Mouse (Mus musculus): ENCODE data around the gene Gm6482. TPM values are rescaled to one million over a fixed set of nuclear protein-coding genes. Genes with fewer than 3 reads are reported as not detected.
"Not testable (repeated sequence)": the region's sequence is repeated elsewhere in the genome, so short reads cannot be mapped to it uniquely, and the experiment has no call there.

The Gm6482 gene
- total RNA-seq (2021), result not detected
- long read RNA-seq, experiment 1, result 0 reads
- long read RNA-seq, experiment 2, result 0 reads

GRCm38 (mm10) chr14:41408181-41408580 is at the start of gene Gm6482:
TSS of gene Gm6482 (minus strand) at chr14:41408281.
- DNase-seq, result not testable (repeated sequence)

- DNase-seq, result not testable (repeated sequence)
These were observed 45.3 kb upstream of the Gm6482 start, which contains the start of gene Gm7954 for GRCm38 (mm10) chr14:41453418-41453817. TSS of gene Gm7954 (minus strand) at chr14:41453518.

- not testable (repeated sequence) for DNase-seq
These were observed 17.5 kb upstream of the Gm6482 start for GRCm38 (mm10) chr14:41425393-41426075.

- DNase-seq, result not testable (repeated sequence)
These were observed 16.6 kb upstream of the Gm6482 start for GRCm38 (mm10) chr14:41424694-41425093.

GRCm38 (mm10) chr14:41386279-41386678 is 21.8 kb downstream of the Gm6482 start, which contains the start of gene Gm7945:
TSS of gene Gm7945 (minus strand) at chr14:41386379.
- not testable (repeated sequence) for DNase-seq

Other genes with a start within 250 kb of the Gm6482 start
- gene Sftpd, start 223.1 kb downstream of the Gm6482 start, total RNA-seq (2021), result not detected
- gene Gm2832, start 129.5 kb downstream of the Gm6482 start, total RNA-seq (2021), result not detected
- gene Gm5798, start 59.7 kb downstream of the Gm6482 start, total RNA-seq (2021), result not detected
- gene Gm7945, start 21.9 kb downstream of the Gm6482 start, total RNA-seq (2021), result not detected
- gene Gm7954, start 45.2 kb upstream of the Gm6482 start, total RNA-seq (2021), result not detected
- not detected for gene Gm3486, start 81.2 kb upstream of the Gm6482 start, total RNA-seq (2021)
- not detected for gene Gm7970, start 147.3 kb upstream of the Gm6482 start, total RNA-seq (2021)
- gene 1700049E17Rik2, start 164.9 kb upstream of the Gm6482 start, total RNA-seq (2021), result not detected
- not detected for gene Gm3072, start 216.3 kb upstream of the Gm6482 start, total RNA-seq (2021)
- gene Gm3676, start 238.2 kb upstream of the Gm6482 start, total RNA-seq (2021), result not detected